Mouse (Mus musculus): ENCODE measurements around the gene Ncoa7.

GRCm38 (mm10) chr10:30587037-30587436 is 216.1 kb downstream of the Ncoa7 start:
- TF ChIP-seq CTCF (conservative IDR thresholded peaks at IDR 0.05; ENCODE audit: insufficient read depth, insufficient read length, low read depth, low read length) (no peak), POLR2A (IDR thresholded peaks at IDR 0.05; ENCODE audit: low read depth, low read length) (no peak)
